Mouse (Mus musculus) adrenal gland, adult 8-10 months (tissue): ENCODE data around the gene 3830403N18Rik. TPM values are rescaled to one million over a fixed set of nuclear protein-coding genes. Genes with fewer than 3 reads are reported as not detected.
"Not testable (repeated sequence)": the region's sequence is repeated elsewhere in the genome, so short reads cannot be mapped to it uniquely, and the experiment has no call there.

Source experiments
- DNase-seq: peaks from one replicate; pipeline ENCODE4 v3.0.0; 2022
- total RNA-seq, 4 experiments: library from RNA; stranded (reverse); gene quantifications; 2 replicates each; pipeline ENCODE4 v1.2.4; 2022

Gene 3830403N18Rik
- under 1 TPM in 2 of 4 experiments, not detected in 2; 0.30 to 0.32 TPM for total RNA-seq

DNA sequence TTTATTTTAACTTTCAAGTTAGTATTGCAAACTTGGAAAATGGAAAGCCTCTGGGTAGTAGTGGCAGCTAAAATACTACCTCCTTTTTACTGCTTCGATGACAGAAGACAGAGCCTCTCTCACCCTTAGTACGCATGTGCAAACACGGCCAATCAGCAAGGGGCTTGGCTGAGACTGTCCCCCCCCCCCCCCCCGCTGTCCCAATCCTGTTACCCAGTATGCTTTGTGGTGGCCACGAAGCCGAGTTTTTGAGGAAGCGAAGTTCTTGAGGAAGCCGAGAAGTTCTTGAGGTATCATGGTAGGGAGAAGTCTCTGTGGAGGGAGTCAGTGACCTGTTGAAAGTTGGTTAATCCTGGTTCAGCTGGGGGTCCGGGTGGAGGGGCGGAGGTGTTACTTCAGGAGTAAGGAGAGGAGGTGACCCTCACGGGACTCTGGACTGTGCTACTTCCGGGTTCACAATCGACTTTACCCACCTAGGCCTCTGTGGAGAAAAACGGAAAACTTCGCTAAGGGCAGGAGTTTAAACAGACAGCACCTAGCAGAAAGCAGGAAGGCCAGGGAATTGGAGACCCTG, at the start of gene 3830403N18Rik:
TSS of gene 3830403N18Rik (plus strand) at position 237 of the 574 bp plus-strand sequence.
- DNase-seq, result not testable (repeated sequence)

DNA sequence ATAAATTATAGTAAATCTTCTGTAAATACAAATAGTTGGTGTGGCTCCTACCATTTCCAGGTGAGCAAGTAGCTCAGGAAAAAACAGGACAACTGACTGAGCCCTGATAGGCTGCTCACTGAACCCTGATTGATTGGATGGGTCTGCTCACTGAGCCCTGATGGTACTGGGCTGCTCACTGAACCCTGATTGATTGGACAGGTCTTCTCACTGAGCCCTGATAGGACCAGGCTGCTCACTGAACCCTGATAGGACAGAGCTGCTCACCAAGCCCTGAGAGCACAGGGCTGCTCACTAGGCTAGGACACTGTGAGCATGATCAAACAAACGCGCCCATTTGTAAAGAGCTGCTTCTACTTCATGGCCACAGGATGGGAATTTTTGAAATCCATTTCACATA, 15.0 kb downstream of the 3830403N18Rik start:
- DNase-seq, result no peak

DNA sequence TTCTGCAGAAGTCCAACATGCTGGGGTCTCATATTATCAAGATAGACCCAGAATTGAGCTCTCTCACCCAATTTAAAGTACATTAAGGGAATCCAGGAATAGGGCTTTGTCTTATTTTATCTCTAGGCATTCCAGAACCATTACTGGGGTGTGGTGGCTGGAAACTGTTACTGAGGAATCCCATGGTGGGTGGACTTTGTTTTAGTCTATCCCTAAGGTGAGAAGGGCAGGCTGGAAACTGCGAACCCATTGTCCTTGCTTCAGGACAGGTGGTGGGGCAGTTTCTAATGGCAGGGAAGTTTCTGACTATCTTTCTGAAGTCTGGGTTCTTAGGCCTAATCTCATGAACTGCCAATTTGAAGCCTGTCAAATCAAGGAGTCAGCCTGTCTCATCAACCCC, 50.1 kb downstream of the 3830403N18Rik start:
- not testable (repeated sequence) for DNase-seq

Other genes with a start within 250 kb of the 3830403N18Rik start
- not detected for gene Gm773, start 76.3 kb downstream of the 3830403N18Rik start, total RNA-seq
- gene Zfp449, start 209.8 kb downstream of the 3830403N18Rik start, total RNA-seq, result 1 to 10 TPM; 3.0 to 5.9 (median 4.9) TPM
- 1 to 10 TPM in 2 of 4 experiments, under 1 TPM in 2; 0.66 to 1.6 (median 1.2) TPM for gene Smim10l2a, start 238.0 kb downstream of the 3830403N18Rik start, total RNA-seq